Mouse (Mus musculus): ENCODE measurements around the gene Drc3.
"Not testable (repeated sequence)": the region's sequence is repeated elsewhere in the genome, so short reads cannot be mapped to it uniquely, and the experiment has no call there.

Drc3 gene

DNA sequence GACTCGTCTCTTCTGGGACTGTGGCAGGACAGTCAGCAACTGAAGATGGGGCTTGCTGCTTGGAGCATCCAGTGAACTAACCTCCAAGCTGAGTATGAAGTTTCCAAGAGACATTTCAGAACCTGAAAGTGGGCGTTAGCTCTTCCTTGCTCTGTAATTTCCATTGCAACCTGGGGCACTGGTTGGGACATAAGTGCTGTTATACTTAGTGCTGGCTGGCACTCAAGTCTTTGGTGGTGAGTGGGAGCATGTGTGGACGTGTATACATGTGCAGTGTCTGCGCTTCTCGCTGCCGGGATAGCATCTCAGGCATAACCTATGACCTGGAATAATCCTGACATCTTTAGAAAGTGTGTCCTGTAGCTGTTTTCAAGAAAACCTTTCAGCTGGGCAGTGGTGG is 38.2 kb downstream of the Drc3 start:
- DNase-seq (ENCODE audit: low read depth, low spot score), result no peak

DNA sequence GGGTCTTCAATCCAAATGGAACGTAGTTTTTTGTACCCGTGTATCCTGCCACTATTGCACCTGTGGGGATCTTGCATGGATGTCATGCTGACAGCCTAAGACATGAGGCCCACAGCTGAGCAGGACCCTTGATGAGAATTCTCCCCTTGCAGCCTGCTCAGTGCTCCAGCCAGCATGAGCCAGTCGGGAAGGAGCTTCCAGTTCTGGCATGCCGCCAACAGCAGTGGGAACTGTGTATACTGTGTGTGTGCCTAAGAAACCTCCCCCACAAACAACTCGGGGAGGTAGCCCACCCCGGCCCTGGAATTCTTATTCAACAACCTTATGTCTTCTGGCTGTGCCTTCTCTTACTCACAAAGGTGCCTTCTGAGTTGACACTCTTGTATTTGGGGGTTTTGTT is 43.4 kb downstream of the Drc3 start:
- no peak for DNase-seq (ENCODE audit: low read depth, low spot score)

DNA sequence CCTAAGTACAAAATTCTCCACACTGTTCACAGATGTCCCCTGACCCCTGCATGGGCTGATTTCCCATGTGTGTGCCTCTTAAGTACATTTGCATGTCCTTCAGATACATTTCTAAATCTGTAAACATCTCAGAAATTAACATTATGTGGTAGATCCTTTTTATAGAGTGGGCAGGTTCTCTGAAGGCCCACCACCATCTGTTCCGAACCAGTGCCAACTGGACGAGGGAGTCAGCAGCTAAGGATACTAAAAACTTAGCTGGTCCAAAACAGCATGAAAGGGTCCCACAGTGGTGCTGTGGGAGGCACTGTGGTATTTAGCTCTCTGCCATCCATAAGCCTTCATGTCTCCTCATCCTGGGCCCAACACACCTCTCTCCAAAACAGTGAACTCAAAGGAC is 44.0 kb downstream of the Drc3 start:
- DNase-seq (ENCODE audit: low read depth, low spot score), result peak; percentile 67

DNA sequence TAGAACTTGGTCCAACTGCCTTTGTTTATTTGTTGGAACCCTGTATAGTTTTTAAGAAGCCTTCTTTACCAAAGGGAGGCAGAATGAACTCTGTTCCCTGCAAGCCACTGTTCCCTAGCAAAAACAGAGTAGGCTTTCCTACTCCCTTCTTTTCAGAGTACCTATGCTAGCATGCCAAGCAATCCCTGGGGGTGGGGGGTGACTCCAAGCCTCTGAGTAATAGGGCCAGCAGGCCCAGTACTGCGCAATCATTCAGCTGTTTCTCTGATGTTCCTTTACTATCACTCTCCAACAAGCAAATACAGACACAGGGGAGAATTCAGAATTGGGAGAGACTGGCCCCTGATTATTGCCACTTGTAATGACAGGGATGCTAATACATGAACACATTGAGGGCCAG is 53.5 kb downstream of the Drc3 start:
- no peak for DNase-seq (ENCODE audit: low read depth, low spot score)

DNA sequence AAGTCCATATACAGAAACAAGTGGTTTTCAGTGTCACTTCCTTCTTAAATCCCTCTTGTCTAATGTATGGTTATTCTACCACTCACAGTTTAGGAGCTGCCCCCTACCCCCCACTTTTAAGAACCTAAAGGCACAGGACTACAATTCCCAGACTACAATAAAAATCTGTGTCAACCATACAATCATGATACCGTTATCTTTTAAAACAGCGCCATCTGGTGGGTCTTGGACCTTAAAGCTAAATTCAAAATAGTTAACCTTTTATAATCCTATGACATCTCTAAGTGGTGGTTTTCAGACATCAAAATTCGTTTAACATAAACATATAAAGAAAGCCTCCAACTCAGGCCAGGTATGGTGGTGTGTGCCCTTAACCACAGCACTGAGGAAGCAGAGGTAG is 59.0 kb downstream of the Drc3 start:
- DNase-seq (ENCODE audit: low read depth, low spot score), result peak; percentile 70

DNA sequence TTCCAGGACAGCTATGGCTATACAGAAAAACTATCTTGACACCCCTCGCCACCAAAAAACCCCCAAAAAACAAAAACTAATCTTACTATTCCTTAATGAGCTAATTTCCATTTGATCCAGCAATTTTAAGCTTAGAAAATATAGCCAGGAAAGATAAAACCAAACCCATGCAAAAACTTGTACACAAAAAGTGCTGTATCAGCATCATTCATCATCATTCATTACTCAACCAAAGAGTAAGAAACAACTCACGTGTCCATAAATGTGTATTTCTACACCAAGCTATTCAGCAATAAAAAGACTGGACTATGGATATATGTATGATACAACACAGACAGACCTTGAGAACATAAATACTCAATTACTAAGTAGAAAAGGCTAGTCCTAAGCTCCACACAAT is 59.8 kb downstream of the Drc3 start:
- no peak for DNase-seq (ENCODE audit: low read depth, low spot score)

DNA sequence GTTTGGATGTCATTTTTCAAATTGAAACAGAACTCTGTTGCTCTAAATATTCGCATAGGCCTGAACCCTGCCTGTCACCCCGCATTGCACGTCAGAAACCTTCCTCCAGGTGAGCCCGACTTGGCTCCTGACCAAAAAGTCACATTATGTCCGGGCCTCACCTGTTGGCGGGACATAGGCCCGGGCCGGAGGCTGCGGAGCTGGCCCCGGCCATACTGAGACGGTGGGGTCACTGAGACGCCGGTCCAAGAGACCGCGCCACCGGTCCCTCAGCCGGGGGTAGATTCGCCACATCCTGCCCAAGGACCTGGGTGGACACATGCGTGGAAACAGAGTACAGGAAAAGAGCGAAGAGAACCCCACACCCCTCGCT is 63.4 kb downstream of the Drc3 start:
- peak; percentile 23 for DNase-seq (ENCODE audit: low read depth, low spot score)

DNA sequence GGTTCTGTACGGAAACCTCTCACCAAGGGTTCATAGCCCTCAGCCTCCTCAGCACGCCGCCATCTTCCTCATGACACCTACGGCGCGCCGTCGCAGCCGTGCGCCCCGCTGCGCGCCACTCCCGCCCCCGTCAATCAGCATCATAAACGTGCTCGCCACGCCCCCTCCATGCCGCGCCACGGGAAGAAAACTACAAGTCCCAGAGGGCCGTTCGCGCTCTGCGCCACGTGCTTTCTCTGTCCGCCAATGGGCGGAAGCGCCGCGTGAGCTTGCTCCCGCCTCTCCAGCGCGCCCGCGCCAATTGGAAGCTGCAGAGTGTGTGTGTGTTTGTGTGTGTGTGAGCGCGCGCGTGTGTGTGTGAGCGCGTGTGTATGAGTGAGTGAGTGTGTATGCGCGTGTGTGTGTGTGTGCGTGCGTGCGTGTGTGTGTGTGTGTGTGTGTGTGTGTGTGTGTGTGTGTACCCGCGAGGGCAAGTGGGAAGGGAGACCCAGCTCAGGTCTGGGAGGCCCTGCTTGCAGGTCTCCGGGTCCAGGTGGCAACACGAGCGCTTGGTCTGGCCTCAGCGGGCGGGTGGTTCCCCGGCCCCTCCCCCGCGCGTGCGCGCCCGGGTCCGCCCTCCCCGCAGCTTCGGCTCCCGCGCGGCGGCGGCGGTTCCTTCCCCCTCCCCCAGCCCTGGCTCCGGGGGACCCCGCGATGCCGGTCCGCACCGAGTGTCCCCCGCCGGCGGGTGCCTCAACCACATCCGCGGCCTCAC is 64.0 kb downstream of the Drc3 start, which contains the start of gene Gid4:
Gene Gid4 (plus strand): TSS at position 183 of the 754 bp plus-strand sequence.
- peak; percentile 98 for DNase-seq (ENCODE audit: low read depth, low spot score)

DNA sequence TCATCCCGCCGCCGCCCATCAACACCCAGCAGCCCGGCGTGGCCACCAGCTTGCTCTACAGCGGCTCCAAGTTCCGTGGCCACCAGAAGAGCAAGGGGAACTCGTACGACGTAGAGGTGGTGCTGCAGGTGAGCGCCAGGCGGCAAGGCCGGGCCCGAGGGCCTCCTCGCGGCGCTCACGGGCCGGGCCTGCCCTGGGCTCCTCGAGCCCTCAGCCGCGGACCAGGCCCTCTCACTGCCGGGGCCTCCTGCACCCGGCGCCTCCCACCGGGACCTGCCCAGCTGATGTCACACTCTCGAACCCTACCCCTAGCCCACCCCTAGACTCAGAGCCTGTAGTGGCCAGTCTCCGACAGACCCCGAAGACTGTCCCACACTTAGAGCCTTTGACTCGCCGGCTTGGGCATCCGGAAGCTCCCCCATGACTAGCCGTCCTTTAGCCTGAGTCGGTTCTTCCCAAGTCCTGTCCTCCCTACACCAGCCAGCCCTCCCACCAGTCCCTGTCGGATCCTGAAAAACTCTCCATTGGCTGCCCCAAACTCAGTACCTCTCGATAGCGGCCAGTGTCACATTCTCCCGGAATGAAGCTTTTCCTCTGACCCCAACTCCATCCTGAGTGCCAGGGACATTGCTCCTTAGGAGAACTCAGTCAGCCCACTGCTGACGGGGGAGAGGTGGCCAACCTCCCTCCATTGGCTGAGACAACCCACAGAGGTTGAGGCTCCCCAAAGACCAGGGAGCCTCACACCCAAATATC is 64.8 kb downstream of the Drc3 start, which contains the start of gene Atpaf2:
Gene Atpaf2 (minus strand): TSS at position 741 of the 756 bp plus-strand sequence.
- no peak for DNase-seq (ENCODE audit: low read depth, low spot score)

DNA sequence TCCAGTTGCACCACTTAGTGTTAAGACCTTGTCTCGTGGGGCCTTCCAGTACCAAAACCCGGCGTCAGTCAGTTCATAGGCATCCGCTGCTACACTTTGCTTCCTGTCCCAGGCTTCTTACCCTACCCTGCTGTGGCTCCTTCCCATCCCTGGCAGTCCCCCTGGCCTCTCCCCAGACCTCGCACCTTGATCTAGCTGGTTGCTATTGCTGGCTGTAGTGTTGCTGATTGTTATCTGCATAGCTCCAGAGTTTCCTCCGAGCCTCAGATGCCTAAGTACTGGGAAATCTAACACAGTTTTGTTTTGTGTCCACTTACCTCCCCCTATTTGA is 65.3 kb downstream of the Drc3 start:
- no peak for DNase-seq (ENCODE audit: low read depth, low spot score)

DNA sequence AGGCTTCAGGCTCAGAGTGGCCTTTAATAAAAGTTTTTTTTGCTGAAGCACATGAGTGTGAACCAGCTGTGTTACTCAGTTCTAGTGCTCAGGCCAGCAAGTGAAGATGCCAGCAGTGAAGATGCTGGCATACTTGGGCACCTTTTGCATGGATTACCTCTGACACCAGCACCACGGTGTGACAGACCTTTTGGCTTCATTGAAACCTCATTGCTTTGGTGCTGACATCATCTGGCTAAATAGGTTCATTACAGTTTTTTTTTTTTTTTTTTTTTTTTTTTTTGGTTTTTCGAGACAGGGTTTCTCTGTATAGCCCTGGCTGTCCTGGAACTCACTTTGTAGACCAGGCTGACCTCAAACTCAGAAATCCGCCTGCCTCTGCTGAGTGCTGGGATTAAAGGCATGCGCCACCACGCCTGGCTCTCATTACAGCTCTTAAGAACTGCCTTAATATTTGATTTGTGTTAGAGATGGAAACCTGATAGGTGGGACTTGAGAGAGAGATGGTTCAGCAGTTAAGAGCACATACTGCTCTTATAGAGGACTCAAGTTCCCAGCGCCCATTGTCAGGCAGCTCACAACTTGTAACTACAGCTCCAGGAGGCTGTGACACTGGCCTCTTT is 69.0 kb downstream of the Drc3 start:
- DNase-seq (ENCODE audit: low read depth, low spot score), result no peak

DNA sequence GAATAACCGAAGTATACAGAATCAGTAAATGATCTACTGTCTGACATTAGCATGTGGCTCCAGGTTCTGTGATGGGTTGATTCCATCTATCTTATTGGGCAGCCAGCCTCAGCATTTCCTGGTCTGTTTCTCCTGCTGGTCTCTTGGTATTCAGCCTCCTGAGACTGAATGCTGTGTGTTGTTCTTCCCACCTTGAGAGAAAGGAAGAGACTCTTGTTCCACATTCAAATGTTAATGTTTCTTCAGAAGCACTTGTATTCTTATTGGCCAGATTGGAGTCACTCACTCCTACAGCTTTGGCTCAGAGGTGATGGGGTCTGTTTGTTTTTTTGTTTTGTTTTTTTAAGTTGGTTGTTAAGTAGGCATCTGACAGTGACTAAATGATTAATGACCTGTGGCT is 69.9 kb downstream of the Drc3 start:
- no peak for DNase-seq (ENCODE audit: low read depth, low spot score)

DNA sequence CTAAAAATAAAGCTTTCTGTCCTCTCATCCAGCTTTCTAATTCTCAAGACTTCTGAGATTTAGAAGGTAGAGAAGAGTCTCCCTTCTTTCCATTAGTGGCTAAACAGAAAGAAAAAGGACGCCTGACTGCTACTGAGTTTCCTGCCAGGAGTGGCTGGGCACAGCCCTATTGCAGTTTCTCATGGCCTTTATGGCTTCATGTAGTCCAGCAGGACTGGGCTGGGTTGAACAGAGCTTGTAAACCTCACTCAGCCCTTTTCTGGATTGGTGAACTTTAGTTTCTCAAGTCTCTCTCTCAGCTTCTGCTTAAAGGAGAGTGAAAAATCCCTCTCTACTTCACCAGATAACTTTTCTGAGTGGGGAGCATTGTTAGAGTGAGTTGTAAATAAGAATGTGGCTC is 73.3 kb downstream of the Drc3 start:
- no peak for DNase-seq (ENCODE audit: low read depth, low spot score)

DNA sequence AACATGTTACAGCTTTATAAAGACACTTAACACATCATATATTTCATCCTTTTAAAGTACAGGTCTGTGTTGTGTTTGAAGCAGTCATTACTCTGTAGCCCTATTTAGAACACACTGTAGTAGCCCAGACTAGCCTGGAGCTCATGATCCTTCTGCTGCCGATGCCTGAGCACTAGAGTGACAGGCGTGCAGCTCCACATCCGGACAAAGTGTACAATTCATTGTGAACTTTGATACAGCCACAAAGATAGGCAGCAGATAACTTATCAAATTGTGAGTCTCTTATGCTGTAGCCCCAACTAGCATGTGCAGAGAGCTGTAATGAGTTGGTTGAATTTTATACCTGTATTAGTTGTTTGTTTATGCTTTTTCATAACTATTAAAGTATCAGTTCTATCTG is 74.5 kb downstream of the Drc3 start:
- DNase-seq (ENCODE audit: low read depth, low spot score), result no peak

DNA sequence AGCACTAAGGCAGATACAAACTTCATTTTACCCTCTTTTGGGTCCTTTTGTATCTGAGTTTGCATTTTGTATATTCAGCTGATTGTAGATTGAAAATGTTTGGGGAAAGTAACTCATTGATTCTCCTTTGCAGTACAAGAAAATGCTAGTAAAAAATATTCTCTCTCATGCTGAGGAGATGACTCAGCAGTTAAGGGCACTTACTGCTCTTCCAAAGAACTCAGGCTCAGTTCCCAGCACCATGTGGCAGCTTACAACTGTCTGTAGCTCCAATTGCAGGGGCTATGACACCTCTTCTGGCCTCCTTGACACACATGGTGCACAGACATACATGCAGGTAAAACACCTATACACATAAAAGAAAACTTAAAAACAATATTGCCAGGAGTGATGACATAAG is 80.4 kb downstream of the Drc3 start:
- no peak for DNase-seq (ENCODE audit: low read depth, low spot score)

DNA sequence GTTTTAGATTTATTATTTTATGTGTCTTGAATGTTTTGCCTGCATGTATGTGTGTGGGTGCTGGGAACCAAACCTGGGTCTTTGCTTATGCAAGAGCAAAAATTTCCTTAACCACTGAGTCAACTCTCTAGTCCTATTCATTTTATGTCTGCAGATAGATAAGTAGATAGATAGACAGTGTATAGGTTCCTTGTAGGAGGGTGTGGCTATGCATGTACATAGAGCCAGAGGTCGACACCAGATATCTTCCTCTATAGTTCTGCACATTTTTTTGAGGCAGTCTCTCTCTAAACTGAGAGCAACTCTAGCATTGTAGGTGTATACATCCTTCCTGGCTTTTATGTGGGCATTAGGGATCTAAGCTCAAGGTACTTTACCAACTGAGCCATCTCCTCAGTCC is 82.0 kb downstream of the Drc3 start:
- no peak for DNase-seq (ENCODE audit: low read depth, low spot score)

DNA sequence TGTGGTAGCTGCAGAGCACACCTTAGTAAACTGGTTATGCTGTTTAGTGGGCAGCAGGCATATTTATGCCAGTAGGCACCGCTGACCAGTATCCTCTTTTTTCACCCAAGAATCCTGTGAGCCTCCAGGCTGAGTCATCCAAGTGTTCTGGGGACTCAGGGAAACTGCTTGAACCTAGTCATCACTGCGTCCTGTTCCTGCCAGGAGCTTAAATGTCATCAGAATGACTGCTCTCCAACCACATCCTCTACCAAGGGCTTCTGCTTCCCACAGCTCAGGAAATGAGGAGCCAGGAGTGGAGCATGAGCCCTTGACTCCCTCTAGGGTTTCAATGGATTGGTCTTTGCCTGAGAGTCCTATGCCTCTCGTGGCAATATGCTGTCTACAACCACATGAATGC is 83.5 kb downstream of the Drc3 start:
- no peak for DNase-seq (ENCODE audit: low read depth, low spot score)

DNA sequence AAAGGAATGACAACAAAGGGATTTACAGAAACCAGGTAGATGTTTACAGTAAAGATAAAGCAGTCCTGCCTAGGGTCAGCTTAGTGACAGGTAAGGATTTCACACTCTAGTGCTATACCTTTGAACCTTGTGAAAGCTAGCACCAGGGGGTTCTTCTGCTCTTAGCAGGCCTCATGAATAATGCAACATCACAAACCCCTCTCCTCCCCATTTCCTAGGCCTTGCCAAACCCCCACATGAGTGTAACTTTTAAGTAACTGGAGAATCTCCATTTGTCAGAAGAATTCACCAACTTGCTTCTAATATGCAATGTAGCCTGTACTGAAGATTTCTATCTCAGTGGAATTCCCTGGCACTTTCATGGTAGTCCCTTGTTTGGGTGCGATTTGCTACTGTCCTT is 86.5 kb downstream of the Drc3 start:
- DNase-seq (ENCODE audit: low read depth, low spot score), result not testable (repeated sequence)

DNA sequence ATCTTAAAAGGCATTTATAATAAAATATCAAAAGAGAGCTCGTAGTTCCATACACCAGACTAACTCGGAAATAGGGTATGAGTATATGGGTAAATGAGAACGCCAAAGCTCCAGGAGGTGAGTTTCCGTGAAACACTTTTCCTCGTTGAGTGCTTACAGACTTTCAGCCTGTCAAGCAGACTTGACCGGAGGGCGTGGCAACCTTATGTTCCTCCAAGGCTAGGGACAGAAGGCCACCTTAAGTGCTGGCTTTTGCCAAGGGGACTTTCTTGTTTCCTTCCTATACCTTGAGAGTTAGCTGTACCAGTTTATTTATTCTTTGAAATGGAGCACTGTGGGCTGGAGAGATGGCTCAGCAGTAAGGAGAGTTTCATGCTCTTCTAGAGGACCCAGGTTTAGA is 87.0 kb downstream of the Drc3 start:
- no peak for DNase-seq (ENCODE audit: low read depth, low spot score)

DNA sequence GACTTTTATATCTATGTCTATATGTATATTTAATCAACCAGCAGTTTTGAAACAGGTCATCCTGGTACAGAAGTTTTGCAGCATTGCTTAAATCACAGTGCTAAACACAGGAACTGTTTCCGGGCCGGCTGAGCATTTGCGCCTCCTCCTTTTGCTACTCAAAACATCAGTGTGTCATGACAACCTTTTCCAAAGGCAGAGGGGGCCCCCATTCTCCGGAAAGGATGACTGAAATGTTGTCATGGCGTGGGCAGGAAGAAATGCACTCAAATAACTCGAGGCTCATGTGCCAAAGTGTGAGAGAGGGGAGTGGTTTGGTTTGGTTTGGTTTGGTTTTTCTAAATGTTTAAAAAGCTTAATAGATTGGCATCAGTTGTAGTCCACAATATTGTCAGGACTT is 89.8 kb downstream of the Drc3 start:
- no peak for DNase-seq (ENCODE audit: low read depth, low spot score)

Measured in telencephalon, adult 2 months (tissue).